Mouse (Mus musculus): ENCODE measurements around the gene Pcyt2. TPM values are rescaled to one million over a fixed set of nuclear protein-coding genes. Genes with fewer than 3 reads are reported as not detected.
A peak's percentile ranks its signal among the peaks of the same experiment; 100 is the strongest.

The Pcyt2 gene
- total and polyA plus RNA-seq, 3 experiments, result 29.0 to 146 (median 102) TPM

DNA sequence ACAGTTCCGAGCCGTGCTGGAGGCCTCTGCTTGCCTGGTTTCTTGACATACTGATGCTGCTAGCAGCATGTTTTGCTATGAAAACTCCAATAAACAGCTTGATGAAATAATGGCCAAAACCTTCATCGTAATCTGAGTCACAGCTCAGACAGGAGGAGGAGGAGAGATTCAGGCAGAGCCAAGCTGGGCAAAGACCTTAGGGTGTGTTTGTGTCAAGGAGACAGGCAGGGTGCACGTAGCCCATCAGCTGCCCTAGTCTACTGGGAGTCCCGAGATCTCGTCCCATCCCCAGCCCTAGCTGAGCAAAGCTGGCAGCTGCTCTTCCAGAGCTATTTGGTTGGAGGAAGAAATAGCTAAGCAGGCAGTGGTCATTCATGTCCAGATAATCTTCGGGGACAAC, 12.1 kb downstream of the Pcyt2 start:
- peaks cover 98% of the 10 kb centered on the region for H3K36me3 ChIP-seq (replicated peaks)
- H3K27me3 ChIP-seq (ENCODE audit: insufficient read depth, low read length), result no peaks in the 10 kb centered on the region
- peaks cover 53% of the 10 kb centered on the region for H3K4me1 ChIP-seq (ENCODE audit: insufficient read depth, low read depth, low read length)
- no peak overlapping the region for H3K4me3 ChIP-seq (ENCODE audit: low read depth, low read length)
- H3K9me3 ChIP-seq (replicated peaks), result no peaks in the 10 kb centered on the region
- TF ChIP-seq GATA2 (IDR thresholded peaks at IDR 0.05; ENCODE audit: borderline replicate concordance, low read depth, low read length) (no peak), CTCF (IDR thresholded peaks at IDR 0.05; ENCODE audit: low read depth, low read length) (no peak), POLR2AphosphoS5 (IDR thresholded peaks at IDR 0.05; ENCODE audit: insufficient replicate concordance, low read depth, low read length) (no peak), TAL1 (conservative IDR thresholded peaks at IDR 0.05; ENCODE audit: low read depth, low read length) (no peak), GATA1 (IDR thresholded peaks at IDR 0.05; ENCODE audit: borderline replicate concordance, low read length) (no peak)
- DNase-seq (ENCODE audit: low spot score) (no peak), ATAC-seq (ENCODE audit: extremely low read depth, insufficient number of reproducible peaks, low FRiP score, poor library complexity, severe bottlenecking) (no peak)

DNA sequence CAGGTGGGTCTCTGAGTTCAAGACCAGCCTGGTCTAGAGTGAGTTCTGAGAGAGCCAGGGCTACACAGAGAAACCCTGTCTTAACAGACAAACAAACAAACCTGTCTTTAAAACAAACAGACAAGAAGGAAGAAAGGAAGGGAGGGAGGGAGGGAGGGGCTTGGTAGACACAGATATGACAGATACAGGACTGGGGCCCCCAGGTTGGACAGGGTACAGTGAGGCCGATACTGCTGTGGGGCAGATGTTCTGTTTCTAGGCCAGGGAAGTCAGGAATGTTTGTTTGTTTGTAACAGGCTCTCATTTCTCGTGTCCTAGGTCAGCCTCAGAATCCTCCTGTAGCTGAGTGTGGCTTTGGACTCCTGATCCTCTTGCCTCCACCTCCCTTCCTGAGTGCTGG, 14.2 kb downstream of the Pcyt2 start:
- no peak for DNase-seq (ENCODE audit: low spot score)
- Histone ChIP-seq H3K4me3 (ENCODE audit: low read depth, low read length) (no peak overlapping the region), H3K36me3 (replicated peaks) (peaks cover 87% of the 10 kb centered on the region), H3K9me3 (replicated peaks) (no peaks in the 10 kb centered on the region), H3K4me1 (ENCODE audit: insufficient read depth, low read depth, low read length) (peaks cover 54% of the 10 kb centered on the region), H3K27me3 (ENCODE audit: insufficient read depth, low read length) (no peaks in the 10 kb centered on the region)
- no peak for ATAC-seq (ENCODE audit: extremely low read depth, insufficient number of reproducible peaks, low FRiP score, poor library complexity, severe bottlenecking)
- no peak for TF ChIP-seq POLR2AphosphoS5 (IDR thresholded peaks at IDR 0.05; ENCODE audit: insufficient replicate concordance, low read depth, low read length)
- TF ChIP-seq GATA1 (IDR thresholded peaks at IDR 0.05; ENCODE audit: borderline replicate concordance, low read length), result no peak
- TF ChIP-seq TAL1 (conservative IDR thresholded peaks at IDR 0.05; ENCODE audit: low read depth, low read length), result no peak
- no peak for TF ChIP-seq CTCF (IDR thresholded peaks at IDR 0.05; ENCODE audit: low read depth, low read length)
- no peak for TF ChIP-seq GATA2 (IDR thresholded peaks at IDR 0.05; ENCODE audit: borderline replicate concordance, low read depth, low read length)

DNA sequence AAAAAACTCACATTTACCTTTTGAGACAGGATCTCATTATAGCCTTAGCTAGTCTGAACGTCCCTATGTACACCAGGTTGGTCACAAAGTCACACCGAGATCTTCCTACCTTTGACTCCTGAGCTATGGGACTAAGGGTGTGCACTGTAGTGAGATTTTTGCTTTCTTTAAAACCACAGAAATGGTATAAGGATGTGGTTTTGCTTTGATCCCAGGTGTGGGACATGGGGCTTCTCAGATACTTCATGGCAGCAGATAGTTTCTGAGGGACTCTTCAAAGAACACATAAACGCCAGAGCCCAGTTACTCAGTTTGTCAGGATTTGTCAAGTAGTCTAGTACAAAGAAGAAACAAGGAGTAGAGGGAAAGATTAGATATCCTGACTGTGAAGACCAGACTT, 17.0 kb downstream of the Pcyt2 start:
- Histone ChIP-seq H3K27me3 (ENCODE audit: insufficient read depth, low read length) (no peaks in the 10 kb centered on the region), H3K36me3 (replicated peaks) (peaks cover 78% of the 10 kb centered on the region), H3K4me1 (ENCODE audit: insufficient read depth, low read depth, low read length) (peaks cover 59% of the 10 kb centered on the region), H3K4me3 (ENCODE audit: low read depth, low read length) (no peak overlapping the region), H3K9me3 (replicated peaks) (no peaks in the 10 kb centered on the region)
- no peak for DNase-seq (ENCODE audit: low spot score)
- no peak for ATAC-seq (ENCODE audit: extremely low read depth, insufficient number of reproducible peaks, low FRiP score, poor library complexity, severe bottlenecking)
- TF ChIP-seq GATA1 (IDR thresholded peaks at IDR 0.05; ENCODE audit: borderline replicate concordance, low read length) (no peak), CTCF (IDR thresholded peaks at IDR 0.05; ENCODE audit: low read depth, low read length) (no peak), GATA2 (IDR thresholded peaks at IDR 0.05; ENCODE audit: borderline replicate concordance, low read depth, low read length) (no peak), POLR2AphosphoS5 (IDR thresholded peaks at IDR 0.05; ENCODE audit: insufficient replicate concordance, low read depth, low read length) (no peak), TAL1 (conservative IDR thresholded peaks at IDR 0.05; ENCODE audit: low read depth, low read length) (no peak)

DNA sequence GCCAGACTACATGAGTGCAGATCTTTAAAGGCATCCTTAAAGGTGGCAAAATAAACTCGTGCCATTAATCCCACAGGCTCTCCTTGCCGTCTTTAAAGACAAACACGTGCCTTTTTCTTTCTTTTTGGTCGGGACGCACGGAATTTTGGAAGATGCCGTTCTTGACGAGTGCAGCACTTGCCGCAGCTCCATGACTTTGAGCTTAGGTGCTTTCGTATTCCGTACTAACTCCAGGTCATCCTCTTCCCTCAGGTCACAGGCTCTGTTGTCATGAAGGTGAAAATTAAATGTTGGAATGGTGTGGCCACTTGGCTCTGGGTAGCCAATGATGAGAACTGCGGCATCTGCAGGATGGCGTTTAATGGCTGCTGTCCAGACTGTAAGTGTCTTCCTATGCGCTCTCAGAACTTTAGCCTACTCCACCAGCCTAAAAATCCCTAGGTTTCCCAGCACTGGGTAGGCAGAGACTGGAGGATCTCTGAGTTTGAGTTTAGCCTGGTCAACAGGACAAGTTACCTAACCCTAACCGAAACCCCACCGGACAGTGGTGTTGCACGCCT, 18.7 kb downstream of the Pcyt2 start:
- DNase-seq (ENCODE audit: low spot score), result no peak
- Histone ChIP-seq H3K36me3 (replicated peaks) (peaks cover 77% of the 10 kb centered on the region), H3K27me3 (ENCODE audit: insufficient read depth, low read length) (no peaks in the 10 kb centered on the region), H3K4me3 (ENCODE audit: low read depth, low read length) (peak overlapping the region; percentile 95), H3K9me3 (replicated peaks) (no peaks in the 10 kb centered on the region), H3K4me1 (ENCODE audit: insufficient read depth, low read depth, low read length) (peaks cover 72% of the 10 kb centered on the region)
- no peak for ATAC-seq (ENCODE audit: extremely low read depth, insufficient number of reproducible peaks, low FRiP score, poor library complexity, severe bottlenecking)
- no peak for TF ChIP-seq TAL1 (conservative IDR thresholded peaks at IDR 0.05; ENCODE audit: low read depth, low read length)
- no peak for TF ChIP-seq GATA1 (IDR thresholded peaks at IDR 0.05; ENCODE audit: borderline replicate concordance, low read length)
- no peak for TF ChIP-seq GATA2 (IDR thresholded peaks at IDR 0.05; ENCODE audit: borderline replicate concordance, low read depth, low read length)
- no peak for TF ChIP-seq POLR2AphosphoS5 (IDR thresholded peaks at IDR 0.05; ENCODE audit: insufficient replicate concordance, low read depth, low read length)
- no peak for TF ChIP-seq CTCF (IDR thresholded peaks at IDR 0.05; ENCODE audit: low read depth, low read length)

DNA sequence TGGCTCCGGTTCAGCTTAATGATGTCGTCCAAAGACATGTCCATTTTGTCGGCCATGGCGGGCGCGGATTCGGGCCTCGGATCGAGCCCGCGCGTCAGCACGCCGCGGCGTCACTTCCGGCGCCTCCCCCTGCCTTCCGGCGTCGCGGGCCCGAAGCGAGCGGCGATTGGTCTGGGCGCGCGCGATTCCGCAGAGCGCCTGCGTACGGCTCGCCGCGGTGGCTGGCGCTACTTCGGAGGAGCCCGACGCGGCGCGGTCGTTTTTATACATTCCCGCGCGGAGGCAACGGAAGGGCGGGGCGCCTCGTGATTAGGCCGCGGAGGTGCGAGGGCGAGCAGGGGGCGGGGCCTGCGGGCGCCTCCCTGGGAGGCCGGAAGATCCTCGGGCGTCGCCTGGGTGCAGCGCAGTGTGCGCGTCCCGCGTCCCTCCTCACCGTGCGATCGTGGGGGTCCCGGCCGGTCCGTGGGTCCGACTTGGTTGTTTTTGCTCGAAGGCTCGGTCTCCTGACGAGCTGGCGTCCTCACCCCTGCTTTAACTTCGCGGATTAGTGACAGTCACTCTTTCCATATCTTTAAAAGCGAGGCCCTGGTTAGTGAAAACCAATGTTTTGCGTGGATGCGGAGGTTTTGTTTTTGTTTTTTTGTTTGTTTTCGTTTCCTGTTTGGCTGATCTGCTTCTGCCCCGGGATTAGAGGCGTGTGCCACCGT, 19.3 kb downstream of the Pcyt2 start, which contains the start of the genes Alyref and Anapc11:
TSS of gene Alyref (minus strand) at position 83 of the 707 bp plus-strand sequence.
TSS of gene Anapc11 (plus strand) at position 139 of the 707 bp plus-strand sequence.
- DNase-seq (ENCODE audit: low spot score) (peak; percentile 98), ATAC-seq (ENCODE audit: extremely low read depth, insufficient number of reproducible peaks, low FRiP score, poor library complexity, severe bottlenecking) (peak; percentile 84)
- TF ChIP-seq POLR2AphosphoS5 (IDR thresholded peaks at IDR 0.05; ENCODE audit: insufficient replicate concordance, low read depth, low read length) (no peak), GATA2 (IDR thresholded peaks at IDR 0.05; ENCODE audit: borderline replicate concordance, low read depth, low read length) (no peak), CTCF (IDR thresholded peaks at IDR 0.05; ENCODE audit: low read depth, low read length) (no peak), GATA1 (IDR thresholded peaks at IDR 0.05; ENCODE audit: borderline replicate concordance, low read length) (no peak), TAL1 (conservative IDR thresholded peaks at IDR 0.05; ENCODE audit: low read depth, low read length) (no peak)
- Histone ChIP-seq H3K27me3 (ENCODE audit: insufficient read depth, low read length) (no peaks in the 10 kb centered on the region), H3K4me1 (ENCODE audit: insufficient read depth, low read depth, low read length) (peaks cover 73% of the 10 kb centered on the region), H3K4me3 (ENCODE audit: low read depth, low read length) (peak within 1 kb of the TSS; percentile 95), H3K36me3 (replicated peaks) (peaks cover 77% of the 10 kb centered on the region), H3K9me3 (replicated peaks) (no peaks in the 10 kb centered on the region)
